Mouse (Mus musculus): Measurements from ENCODE around the gene Sftpa1. TPM values are rescaled to one million over a fixed set of nuclear protein-coding genes. Genes with fewer than 3 reads are reported as not detected.

The Sftpa1 gene
- polyA plus RNA-seq, 1 experiment: not detected

DNA sequence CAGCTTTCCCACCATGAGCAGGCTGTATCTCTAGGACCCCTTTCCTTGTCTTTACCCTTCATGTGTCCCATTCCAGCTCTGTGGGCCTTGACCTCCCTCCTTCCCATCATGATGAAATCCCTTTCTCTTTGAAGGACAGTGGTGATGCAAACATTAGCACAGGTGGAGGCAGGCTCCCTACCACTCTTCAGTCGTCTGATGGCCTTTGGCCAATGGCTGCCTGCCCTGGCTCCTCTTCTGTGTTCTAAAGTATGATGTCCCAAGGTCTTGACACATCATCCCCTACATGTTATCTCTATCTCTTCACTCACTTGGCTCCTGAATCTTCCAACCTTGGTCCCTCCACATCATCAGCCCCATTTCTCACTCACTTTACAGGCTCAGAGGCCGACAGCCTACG is 15.3 kb upstream of the Sftpa1 start:
- H3ac ChIP-seq (ENCODE audit: control insufficient read depth, insufficient read length): no peak overlapping the region
- no peaks in the 10 kb centered on the region for H3K27me3 ChIP-seq (ENCODE audit: control insufficient read depth, insufficient read depth, insufficient read length)
- H3K4me3 ChIP-seq: no peak overlapping the region
- TF ChIP-seq REST (IDR thresholded peaks at IDR 0.05; ENCODE audit: insufficient read depth, insufficient read length) (no peak), MAX (IDR thresholded peaks at IDR 0.05; ENCODE audit: low read depth) (no peak), CEBPB (IDR thresholded peaks at IDR 0.05; ENCODE audit: insufficient read depth, poor library complexity, severe bottlenecking) (no peak), MYOD1 (IDR thresholded peaks at IDR 0.05; ENCODE audit: control insufficient read depth in 1 of 3, insufficient read length in 2 of 3, low read depth in 2 of 3) (no peak), MYOG (IDR thresholded peaks at IDR 0.05; ENCODE audit: control insufficient read depth in 1 of 3, insufficient read depth in 1 of 3, insufficient read length in 2 of 3, low read depth in 2 of 3) (no peak)
- no peak overlapping the region for H3K4me2 ChIP-seq (ENCODE audit: low read depth)
- H3K36me3 ChIP-seq (ENCODE audit: control insufficient read depth, insufficient read depth): no peaks in the 10 kb centered on the region
- no peaks in the 10 kb centered on the region for H3K79me2 ChIP-seq (ENCODE audit: control insufficient read depth, insufficient read depth)

DNA sequence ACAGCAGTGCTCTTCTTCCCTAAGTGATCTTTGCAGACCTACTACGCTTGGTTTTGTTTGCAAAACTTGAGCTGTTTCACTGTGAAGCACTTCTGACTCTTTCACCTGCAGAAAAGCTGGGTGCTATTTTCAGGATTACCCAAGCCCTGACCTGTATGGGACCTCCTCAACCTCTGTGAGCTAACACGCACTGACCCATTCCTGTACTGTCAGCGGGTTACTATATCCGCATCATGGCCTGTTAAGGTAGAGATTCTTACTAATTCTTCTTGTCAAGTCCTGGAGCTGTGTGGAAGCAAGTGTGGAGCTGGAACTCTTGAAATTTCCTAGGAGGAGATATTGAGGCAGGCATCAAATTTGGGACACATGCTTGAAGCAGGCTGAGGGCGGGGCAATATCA is 6.9 kb upstream of the Sftpa1 start:
- TF ChIP-seq MYOD1 (IDR thresholded peaks at IDR 0.05; ENCODE audit: control insufficient read depth in 1 of 3, insufficient read length in 2 of 3, low read depth in 2 of 3) (no peak), REST (IDR thresholded peaks at IDR 0.05; ENCODE audit: insufficient read depth, insufficient read length) (no peak), MAX (IDR thresholded peaks at IDR 0.05; ENCODE audit: low read depth) (no peak), E2F4 (IDR thresholded peaks at IDR 0.05; ENCODE audit: insufficient read depth) (no peak), POLR2AphosphoS2 (IDR thresholded peaks at IDR 0.05; ENCODE audit: insufficient read length, low read depth) (no peak)
- Histone ChIP-seq H3K79me2 (ENCODE audit: control insufficient read depth, insufficient read depth) (no peaks in the 10 kb centered on the region), H3K4me2 (ENCODE audit: low read depth) (no peak overlapping the region)

DNA sequence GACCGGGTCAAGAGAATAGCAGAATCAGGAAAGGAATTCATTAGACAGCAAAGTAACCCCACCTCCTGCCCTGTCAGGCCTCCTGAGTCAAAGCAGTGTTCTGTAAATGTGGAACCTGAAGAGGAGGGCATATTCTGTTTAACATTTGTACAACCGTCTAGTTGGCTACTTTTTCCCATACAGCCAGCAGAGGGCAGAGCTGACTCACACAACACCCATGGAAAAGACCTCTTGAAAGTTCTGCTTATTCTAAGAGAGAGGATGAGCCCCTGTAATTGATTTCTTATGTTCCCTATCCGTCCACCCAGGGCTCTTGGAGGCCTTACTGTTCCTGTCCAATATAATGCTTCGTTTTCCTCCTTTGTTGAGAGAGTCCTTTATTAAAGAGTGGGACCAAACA is 3.6 kb upstream of the Sftpa1 start:
- no peak overlapping the region for H3K4me2 ChIP-seq (ENCODE audit: low read depth)
- no peak for TF ChIP-seq POLR2A (IDR thresholded peaks at IDR 0.05; ENCODE audit: insufficient read length, low read depth)
- H3K4me3 ChIP-seq: no peak overlapping the region
- H3ac ChIP-seq (ENCODE audit: control insufficient read depth, insufficient read length): no peak overlapping the region
- H3K36me3 ChIP-seq (ENCODE audit: control insufficient read depth, insufficient read depth): no peaks in the 10 kb centered on the region
- H3K79me2 ChIP-seq (ENCODE audit: control insufficient read depth, insufficient read depth): no peaks in the 10 kb centered on the region
- H3K27me3 ChIP-seq (ENCODE audit: control insufficient read depth, insufficient read depth, insufficient read length): peaks cover 6% of the 10 kb centered on the region

More for the DNA sequence above, 6.9 kb upstream of the Sftpa1 start:
- Histone ChIP-seq H3K4me3 (no peak overlapping the region), H3K36me3 (ENCODE audit: control insufficient read depth, insufficient read depth) (no peaks in the 10 kb centered on the region), H3K27me3 (ENCODE audit: control insufficient read depth, insufficient read depth, insufficient read length) (no peaks in the 10 kb centered on the region), H3ac (ENCODE audit: control insufficient read depth, insufficient read length) (no peak overlapping the region)

DNA sequence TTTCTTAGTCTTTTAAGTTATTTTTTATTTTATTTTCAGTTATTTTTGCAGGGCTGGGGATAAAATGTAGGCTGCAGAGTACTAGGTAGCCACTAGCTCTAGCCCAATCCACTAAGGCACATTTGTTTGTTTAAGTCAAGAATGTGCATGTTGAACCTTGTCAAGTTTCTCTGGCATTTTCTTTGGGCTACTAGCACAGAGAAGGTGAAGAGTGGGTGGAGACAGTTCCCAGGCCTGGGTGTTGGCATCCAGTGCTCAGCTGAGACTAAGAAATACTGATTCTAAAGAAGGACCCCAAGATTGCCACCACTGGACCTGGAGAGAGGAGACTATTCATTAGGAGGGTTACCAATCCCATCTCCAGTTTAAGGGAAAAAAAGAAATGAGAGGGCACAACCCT is 5.4 kb downstream of the Sftpa1 start:
- Histone ChIP-seq H3ac (ENCODE audit: control insufficient read depth, insufficient read length) (no peak overlapping the region), H3K79me2 (ENCODE audit: control insufficient read depth, insufficient read depth) (no peaks in the 10 kb centered on the region), H3K4me2 (ENCODE audit: low read depth) (no peak overlapping the region), H3K4me3 (no peak overlapping the region), H3K27me3 (ENCODE audit: control insufficient read depth, insufficient read depth, insufficient read length) (no peaks in the 10 kb centered on the region), H3K36me3 (ENCODE audit: control insufficient read depth, insufficient read depth) (no peaks in the 10 kb centered on the region)
- TF ChIP-seq TCF12 (IDR thresholded peaks at IDR 0.05; ENCODE audit: insufficient read depth, poor library complexity, severe bottlenecking) (no peak), E2F4 (IDR thresholded peaks at IDR 0.05; ENCODE audit: insufficient read depth) (no peak), CEBPB (IDR thresholded peaks at IDR 0.05; ENCODE audit: insufficient read depth, poor library complexity, severe bottlenecking) (no peak), POLR2AphosphoS2 (IDR thresholded peaks at IDR 0.05; ENCODE audit: insufficient read length, low read depth) (no peak), REST (IDR thresholded peaks at IDR 0.05; ENCODE audit: insufficient read depth, insufficient read length) (no peak), TCF3 (IDR thresholded peaks at IDR 0.05; ENCODE audit: insufficient read length, low read depth) (no peak), MAX (IDR thresholded peaks at IDR 0.05; ENCODE audit: low read depth) (no peak), SRF (IDR thresholded peaks at IDR 0.05; ENCODE audit: control insufficient read depth, insufficient read length, low read depth) (no peak), MYOG (IDR thresholded peaks at IDR 0.05; ENCODE audit: control insufficient read depth in 1 of 3, insufficient read depth in 1 of 3, insufficient read length in 2 of 3, low read depth in 2 of 3) (no peak), USF1 (IDR thresholded peaks at IDR 0.05; ENCODE audit: low read depth) (no peak), MYOD1 (IDR thresholded peaks at IDR 0.05; ENCODE audit: control insufficient read depth in 1 of 3, insufficient read length in 2 of 3, low read depth in 2 of 3) (no peak), POLR2A (IDR thresholded peaks at IDR 0.05; ENCODE audit: insufficient read length, low read depth) (no peak)

DNA sequence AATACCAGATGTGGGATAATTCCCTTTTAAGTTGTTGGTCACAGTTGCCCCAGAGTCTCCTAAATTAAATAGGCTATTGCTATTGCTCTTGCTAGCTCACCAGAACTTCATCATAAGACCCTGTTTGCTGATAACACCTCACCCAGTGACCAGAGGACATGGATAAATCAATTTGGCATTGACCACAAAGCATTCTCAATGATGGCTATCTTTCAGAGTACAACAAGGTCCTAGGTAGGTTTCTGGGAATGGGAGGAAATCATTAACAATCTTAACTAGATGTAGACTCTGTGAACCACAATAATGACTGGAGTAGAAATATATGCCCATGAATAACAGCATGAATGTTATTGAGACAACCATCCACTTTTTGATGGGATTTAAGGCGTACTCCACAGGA is 9.1 kb downstream of the Sftpa1 start:
- Histone ChIP-seq H3K36me3 (ENCODE audit: control insufficient read depth, insufficient read depth) (no peaks in the 10 kb centered on the region), H3K79me2 (ENCODE audit: control insufficient read depth, insufficient read depth) (no peaks in the 10 kb centered on the region), H3K4me2 (ENCODE audit: low read depth) (no peak overlapping the region), H3ac (ENCODE audit: control insufficient read depth, insufficient read length) (no peak overlapping the region), H3K4me3 (no peak overlapping the region), H3K27me3 (ENCODE audit: control insufficient read depth, insufficient read depth, insufficient read length) (no peaks in the 10 kb centered on the region)
- TF ChIP-seq POLR2A (IDR thresholded peaks at IDR 0.05; ENCODE audit: insufficient read length, low read depth): no peak
- TF ChIP-seq SRF (IDR thresholded peaks at IDR 0.05; ENCODE audit: control insufficient read depth, insufficient read length, low read depth): no peak
- no peak for TF ChIP-seq MYOD1 (IDR thresholded peaks at IDR 0.05; ENCODE audit: control insufficient read depth in 1 of 3, insufficient read length in 2 of 3, low read depth in 2 of 3)
- TF ChIP-seq REST (IDR thresholded peaks at IDR 0.05; ENCODE audit: insufficient read depth, insufficient read length): no peak
- TF ChIP-seq CEBPB (IDR thresholded peaks at IDR 0.05; ENCODE audit: insufficient read depth, poor library complexity, severe bottlenecking): no peak
- no peak for TF ChIP-seq TCF12 (IDR thresholded peaks at IDR 0.05; ENCODE audit: insufficient read depth, poor library complexity, severe bottlenecking)
- no peak for TF ChIP-seq MYOG (IDR thresholded peaks at IDR 0.05; ENCODE audit: control insufficient read depth in 1 of 3, insufficient read depth in 1 of 3, insufficient read length in 2 of 3, low read depth in 2 of 3)

Data from myocyte (in vitro differentiated cells).